Mouse (Mus musculus): ENCODE measurements at regions not wholly inside any gene's neighbourhood (a gene's known extent, or its start where the extent isn't known, plus 50 kb on each side); places are given as distances from the start of the nearest gene placed in this dataset.

DNA sequence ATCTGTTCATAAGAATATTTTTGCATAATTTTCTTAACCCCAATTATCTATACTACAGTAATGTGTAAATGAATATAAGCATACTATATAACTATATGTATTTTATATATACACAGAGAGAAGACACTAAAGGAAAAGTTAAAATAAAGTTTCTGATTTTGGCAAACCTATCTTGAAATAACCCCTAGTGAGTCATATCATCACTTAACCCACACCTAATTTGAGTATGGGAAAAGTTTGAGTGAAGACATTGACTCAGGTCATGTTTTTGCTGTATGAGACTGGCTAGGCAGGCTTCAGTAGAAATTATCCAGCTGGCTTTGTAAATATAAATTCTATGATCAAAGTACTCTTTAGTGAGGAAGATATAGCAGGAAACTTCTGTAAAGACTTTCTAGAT lies 223.1 kb upstream of the Klf12 start:
- no peak for TF ChIP-seq EP300 (IDR thresholded peaks at IDR 0.05; ENCODE audit: low read depth)
- TF ChIP-seq CTCF (IDR thresholded peaks at IDR 0.05; ENCODE audit: low read depth) = no peak
